Mouse (Mus musculus) urinary bladder, postnatal 25 days (tissue): ENCODE data around the gene Tomm22.
"Not testable (repeated sequence)": the region's sequence is repeated elsewhere in the genome, so short reads cannot be mapped to it uniquely, and the experiment has no call there.

ENCODE experiments used
- DNase-seq: peaks from one replicate; pipeline ENCODE4 v3.0.0; 2022; ENCODE audit warnings: low spot score

The Tomm22 gene

DNA sequence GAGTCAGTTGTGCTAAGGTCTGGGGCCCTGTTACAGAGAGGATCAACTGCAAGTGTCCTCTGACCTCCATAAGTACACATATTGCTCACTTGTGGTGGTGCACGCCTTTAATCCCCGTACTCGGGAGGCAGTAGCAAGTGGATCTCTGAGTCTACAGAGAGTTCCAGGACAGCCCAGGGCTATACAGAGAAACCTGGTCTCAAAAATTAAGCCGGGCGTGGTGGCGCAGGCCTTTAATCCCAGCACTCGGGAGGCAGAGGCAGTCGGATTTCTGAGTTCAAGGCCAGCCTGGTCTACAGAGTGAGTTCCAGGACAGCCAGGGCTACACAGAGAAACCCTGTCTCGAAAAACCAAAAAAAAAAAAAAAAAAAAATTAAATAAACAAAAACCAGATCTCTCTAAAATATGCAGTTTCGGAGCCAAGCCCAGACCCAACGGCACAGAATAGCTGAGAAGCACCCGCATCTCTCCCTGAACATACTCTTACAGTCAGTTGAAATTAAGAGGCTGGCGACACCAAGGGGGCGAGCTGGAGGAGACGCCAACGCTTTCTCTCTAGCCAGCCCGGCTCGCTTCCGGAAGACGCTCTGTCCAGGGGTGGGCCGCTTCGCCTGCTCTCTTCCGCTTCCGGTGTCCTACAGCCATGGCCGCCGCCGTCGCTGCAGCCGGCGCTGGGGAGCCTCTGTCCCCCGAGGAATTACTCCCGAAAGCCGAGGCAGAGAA, at the start of gene Tomm22:
Gene Tomm22, plus strand, starts transcription at position 613 of the 723 bp plus-strand sequence.
- peak; percentile 79 for DNase-seq

DNA sequence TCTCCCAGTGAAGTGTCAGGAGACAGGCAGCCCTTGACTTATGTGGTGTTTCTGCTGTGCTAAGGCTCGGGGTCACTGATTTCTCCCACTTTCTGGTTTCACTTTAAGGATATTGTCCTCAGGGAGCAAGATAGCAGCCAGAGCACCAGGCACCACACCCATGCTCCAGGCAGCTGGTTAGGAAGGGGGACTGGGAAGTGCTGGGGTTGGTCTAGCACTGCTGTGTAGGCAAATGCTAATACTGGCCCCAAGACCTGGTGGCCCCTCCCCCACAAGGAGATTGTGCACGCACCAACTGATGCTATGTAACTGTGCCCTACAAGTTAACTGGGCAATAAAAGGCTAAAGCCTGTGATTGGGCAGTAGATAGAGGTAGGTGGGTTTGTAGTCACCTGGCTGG, 40.2 kb upstream of the Tomm22 start:
- DNase-seq, result no peak

DNA sequence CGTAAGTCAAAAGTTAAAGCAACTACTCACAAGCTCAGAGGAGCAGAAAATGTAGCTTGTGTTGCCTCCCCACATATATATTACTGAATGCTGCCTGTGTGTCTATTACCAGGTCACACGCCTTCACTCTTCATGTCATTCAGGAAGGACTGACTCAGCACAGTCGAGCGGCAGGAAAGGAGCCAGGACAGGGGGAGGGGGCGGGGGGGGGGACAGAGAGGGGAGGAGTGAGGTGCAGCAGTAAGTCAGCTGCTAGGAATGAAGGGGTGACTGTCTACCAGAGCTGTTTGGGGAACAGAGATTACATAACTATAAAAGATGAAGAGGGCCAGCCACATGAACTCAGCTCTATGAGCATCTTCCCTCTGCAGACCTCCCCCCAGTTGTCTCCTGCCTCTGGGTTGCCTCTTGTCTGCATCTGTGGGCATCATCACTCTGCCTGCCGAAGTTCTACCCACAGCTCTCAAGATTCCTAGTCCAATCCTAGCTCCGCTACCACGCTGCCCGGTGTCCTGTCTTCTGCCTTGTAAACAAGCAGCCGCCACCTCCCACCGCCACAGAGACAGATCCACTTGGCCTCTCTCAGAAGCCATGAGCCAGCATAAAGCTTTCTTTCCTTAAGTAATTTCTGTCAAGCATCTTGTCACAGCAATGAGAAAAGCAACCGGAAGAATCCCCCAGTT, 29.4 kb upstream of the Tomm22 start:
- DNase-seq, result no peak

DNA sequence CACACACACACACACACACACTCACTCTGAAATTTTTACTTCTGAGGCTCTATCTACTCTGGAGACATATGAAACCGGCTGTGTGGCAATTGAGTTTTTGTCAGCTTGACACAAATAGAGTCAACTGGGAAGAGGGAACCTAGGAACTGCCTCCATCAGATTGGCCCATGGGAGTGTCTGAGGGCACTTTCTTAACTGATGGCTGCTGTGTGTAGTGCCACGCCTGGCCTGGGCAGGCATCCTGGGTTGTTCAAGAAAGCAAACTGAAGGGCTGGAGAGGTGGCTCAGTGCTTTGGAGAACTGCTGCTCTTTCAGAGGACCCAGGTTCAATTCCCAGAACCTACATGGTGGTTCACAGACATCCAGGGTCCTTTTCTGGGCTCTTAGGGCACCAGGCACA, 25.2 kb upstream of the Tomm22 start:
- DNase-seq, result no peak

DNA sequence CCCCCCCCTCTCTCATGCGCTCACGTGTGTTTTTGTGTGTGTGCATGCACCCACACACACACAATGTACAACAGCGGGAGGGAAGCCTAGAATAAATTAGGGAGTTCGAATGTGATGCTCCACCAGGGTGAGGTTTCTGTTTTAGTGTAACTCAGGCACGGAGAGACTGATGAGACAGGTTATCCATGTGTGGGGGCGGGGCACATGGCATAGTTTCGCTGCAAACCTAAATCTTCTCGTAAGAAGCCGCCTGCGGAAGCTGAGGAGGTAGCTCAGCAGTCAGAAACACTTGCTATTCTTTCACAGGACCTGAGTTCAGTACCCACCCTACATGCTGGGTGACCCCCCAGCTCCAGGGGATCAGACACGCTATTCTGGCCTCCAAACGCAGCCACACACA, 22.5 kb upstream of the Tomm22 start:
- no peak for DNase-seq

DNA sequence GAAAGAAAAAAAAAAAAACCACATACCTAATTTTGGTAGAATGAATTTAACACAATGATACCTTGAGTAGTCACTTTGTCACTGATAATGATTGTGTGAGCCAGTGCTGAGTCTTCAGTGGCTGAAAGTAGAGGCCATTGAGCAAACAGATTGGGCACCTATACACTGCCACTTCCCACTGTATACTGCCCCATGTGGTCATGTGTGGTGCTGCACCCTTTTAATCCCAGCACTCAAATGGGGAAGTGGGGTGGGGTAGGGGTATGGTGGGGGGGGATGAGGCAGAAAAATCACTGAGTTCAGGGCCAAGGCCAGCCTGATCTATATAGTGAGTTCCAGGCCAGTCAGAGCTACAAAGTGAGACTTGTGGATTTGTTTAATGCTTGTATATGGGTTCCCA, 20.1 kb upstream of the Tomm22 start:
- no peak for DNase-seq

DNA sequence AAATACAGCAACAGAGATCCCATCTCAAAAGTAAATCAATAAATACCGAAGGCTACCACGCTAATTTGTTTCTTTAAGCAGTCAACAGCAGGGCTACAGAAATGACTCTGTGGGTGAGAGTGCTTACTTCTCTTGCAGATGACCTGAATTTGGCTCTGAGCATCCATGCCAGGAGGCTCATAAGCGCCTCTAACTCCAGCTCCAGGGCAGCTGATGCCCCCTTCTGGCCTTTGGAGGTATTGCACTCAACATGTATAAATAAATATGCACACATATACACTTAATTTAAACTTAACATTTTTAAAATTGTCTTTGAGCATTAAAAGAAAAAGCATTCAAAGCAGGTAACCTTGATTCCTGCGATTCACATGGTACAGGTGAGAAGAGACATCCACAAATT, 19.2 kb upstream of the Tomm22 start:
- DNase-seq, result no peak

DNA sequence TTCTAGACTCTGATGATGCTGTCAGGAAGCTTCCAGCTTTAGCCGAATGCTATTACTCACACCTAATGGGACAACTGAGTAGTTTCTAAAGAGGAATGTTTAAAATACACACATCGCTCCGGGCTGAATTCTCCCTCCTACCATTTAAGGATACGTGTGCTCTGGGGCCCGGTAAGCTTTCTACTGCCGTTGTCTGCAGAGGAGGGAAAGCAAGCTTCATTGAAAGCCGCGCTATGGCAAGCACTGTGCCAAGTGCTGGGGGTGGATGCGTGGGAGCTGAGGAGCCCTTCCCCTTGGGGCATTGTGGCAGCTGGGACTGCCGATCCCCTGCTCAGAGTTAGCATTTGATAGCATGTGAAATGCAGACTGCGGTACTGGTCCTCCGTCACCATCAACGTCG, 14.2 kb upstream of the Tomm22 start:
- no peak for DNase-seq

DNA sequence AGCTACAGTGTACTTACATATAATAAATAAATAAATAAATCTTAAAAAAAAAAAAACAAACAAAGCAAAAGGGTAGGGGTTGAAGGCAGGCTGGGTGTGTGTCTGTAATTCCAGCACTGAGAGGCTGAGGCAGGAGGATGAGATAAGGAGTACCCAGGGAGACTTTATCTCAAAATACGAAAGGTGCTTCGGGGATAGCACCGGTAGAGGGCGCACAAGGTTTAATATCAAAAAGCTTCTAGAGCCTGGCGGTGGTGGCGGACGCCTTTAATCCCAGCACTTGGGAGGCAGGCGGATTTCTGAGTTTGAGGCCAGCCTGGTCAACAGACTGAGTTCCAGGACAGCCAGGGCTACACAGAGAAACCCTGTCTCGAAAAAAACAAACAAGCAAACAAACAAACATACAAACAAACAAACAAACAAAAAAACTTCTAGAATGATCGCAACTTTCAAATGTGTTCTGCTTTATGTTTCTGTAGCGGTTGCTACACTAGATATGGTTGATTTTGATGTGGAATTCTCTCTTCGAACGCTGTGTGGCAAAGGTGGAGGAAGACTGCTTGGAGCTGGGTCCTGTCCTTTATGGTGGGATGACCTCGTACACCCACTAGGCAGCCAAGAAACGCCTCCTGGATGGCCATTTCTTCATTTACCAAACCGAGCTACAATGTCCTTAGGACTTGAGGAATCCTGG, 12.7 kb upstream of the Tomm22 start:
- peak; percentile 80 for DNase-seq

DNA sequence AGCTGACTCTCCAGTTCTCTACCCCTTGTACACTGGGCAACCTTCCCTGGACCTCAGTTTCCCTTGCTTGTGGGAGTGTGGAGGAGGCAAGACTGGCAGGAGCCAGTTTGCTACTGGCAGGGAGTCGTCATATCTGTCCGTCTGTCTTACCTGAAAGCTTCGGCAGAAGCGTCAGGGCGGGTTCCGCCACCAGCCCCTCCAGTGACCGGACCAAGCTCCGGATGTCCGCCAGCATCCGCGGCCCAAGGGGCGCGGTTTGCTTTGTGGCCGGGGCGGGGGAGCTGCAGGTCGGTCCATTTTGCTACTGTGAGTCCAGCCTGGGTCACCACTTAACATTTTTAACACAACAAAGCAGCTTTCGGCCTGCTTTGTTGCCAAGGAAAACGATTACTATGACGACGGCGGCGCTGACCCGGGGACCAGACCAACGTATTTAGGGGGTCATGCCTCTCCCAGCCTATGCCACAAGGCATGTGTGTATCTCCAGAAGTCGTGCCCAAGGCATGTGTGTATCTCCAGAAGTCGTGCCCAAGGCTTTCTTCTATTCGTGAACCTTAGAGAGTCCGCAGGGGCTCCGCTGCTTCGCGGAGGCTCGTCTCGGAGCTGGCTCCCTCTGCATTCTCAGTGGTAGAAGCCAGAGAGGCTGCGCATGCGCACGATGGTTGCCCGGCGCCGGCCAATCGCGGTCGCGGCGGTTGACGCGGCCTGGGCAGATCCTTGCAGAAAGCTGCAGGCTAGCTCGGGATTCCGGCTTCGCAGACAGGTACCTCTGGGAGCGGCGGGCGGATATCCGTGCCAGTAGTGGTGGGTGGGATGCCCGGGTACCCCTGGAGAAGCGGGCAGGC, 11.9 kb upstream of the Tomm22 start, which contains the start of the genes Fam227a and Cby1:
Gene Fam227a, minus strand, starts transcription at position 426 of the 845 bp plus-strand sequence.
Gene Cby1, plus strand, starts transcription at position 669 of the 845 bp plus-strand sequence.
- DNase-seq, result peak; percentile 95

DNA sequence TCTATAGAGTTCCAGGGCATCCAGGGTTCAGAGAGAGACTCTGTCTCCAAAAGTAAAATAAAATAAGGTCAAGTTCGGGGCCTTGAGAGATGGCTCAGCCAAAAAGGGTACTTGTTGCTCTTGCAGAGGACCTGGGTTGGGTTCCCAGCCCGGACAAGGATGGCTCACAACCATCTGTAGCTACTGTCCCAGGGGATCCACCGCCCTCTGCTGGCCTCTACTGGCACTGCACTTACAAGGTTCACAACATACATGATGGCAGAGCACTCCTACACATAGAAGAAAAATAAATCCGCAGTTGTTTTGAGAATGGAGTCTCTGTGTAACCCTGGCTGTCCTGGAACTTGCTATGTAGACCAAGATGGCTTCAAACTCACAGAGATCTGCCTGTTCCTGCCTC, 8.8 kb upstream of the Tomm22 start:
- DNase-seq, result no peak

DNA sequence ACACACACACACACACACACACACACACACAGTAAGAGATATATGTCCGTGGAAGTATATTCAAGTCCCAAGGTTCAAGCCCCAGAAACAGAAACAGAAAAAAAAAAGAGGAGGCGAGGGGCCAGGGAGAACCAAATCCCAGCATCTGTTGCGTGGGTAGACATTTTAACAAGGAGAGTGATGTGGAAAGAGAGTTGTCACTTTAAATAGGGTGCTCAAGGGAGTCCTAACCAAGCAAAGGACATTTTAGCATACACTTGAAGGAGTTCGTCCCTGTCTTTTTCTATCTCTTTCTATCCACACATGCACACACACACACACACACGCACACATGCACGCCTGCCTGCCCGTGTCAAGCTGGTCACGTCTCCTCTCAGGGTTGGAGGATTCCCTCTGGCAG, 6.0 kb upstream of the Tomm22 start:
- no peak for DNase-seq

DNA sequence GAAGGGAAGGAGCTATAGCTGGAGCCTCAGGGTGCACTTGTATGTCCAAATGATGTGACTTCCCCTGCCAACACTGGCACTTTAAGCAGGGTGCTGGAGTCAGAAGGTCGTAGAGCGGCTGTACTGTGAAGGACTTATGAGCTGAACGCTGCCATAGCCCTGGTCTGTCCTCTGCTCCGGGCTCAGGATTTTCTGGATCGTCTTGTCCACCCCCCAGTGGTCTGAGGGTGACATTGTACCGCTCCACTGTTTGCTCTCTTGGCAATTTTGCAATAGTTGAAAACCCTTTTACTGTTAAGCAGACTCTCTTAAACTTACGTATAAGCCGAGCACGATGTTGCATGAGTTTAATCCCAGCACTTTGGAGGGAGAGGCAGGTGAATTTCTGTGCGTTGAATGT, 1.5 kb upstream of the Tomm22 start:
- DNase-seq, result no peak

DNA sequence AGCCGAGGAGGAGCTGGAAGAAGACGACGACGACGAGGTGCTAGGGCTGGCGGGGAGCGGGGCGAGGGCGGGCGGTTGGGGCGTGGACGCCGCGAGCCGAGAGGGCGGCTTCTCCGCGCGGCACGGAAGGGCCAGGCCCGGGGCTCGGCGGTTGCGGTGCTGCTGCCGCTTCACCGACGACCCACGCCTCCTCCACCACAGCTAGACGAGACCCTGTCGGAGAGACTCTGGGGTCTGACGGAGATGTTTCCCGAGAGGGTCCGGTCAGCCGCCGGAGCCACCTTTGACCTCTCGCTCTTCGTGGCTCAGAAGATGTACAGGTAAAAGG, 275 bp downstream of the Tomm22 start:
- no peak for DNase-seq

DNA sequence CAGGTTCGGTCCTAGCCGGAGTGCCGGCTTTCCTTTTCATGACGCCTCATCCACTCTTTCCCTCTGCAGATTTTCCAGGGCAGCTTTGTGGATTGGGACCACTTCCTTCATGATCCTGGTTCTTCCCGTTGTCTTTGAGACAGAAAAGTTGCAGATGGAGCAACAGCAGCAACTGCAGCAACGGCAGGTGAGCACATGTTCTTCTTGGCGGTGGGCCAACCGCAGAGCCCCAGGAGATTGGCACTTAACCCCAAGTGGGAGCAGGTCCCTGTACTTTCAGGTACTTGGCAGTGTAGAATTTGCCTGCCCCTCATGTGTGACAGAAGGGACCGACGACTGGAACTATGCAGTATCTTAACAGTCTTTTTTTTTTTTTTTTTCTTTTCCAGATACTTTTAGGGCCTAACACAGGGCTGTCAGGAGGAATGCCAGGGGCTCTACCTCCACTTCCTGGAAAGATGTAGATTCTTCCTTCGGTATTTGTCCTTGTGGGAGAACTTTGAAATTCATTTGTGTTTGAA, 1.2 kb downstream of the Tomm22 start:
- not testable (repeated sequence) for DNase-seq

DNA sequence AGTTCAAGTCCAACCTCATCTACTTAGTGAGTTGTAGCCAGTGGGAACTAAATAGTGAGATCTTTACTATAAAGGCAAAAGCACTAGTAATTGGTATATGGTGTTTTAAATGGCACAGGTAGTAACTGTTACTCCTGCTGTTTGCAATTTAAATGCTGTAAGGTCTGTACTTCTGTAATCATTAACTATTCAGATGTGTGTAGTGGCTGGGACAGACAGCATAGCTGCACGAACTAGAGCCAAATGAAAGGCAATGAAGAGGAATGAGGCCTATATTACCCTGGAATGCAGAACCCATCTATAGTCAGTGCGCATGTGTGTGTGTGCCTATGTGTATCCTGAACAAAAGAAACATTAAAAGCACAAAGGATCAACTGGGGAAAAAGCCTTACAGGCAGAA, 7.3 kb downstream of the Tomm22 start:
- no peak for DNase-seq

DNA sequence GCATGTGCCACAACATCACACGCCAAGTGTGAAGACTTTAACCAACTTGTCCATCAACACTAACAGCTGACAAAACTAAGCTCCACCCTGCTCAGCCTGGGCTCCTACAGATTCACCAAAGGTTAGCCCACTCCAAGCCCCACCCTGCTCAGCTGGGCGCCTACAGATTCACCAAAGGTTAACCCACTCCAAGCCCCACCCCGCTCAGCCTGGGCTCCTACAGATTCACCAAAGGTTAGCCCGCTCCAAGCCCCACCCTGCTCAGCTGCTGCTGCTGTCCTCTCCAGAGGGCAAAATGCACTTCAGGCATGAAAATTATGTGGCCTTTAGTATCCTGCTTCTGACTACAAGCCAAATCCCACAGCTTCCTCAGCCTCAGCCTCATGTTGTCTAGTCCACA, 11.3 kb downstream of the Tomm22 start:
- no peak for DNase-seq

DNA sequence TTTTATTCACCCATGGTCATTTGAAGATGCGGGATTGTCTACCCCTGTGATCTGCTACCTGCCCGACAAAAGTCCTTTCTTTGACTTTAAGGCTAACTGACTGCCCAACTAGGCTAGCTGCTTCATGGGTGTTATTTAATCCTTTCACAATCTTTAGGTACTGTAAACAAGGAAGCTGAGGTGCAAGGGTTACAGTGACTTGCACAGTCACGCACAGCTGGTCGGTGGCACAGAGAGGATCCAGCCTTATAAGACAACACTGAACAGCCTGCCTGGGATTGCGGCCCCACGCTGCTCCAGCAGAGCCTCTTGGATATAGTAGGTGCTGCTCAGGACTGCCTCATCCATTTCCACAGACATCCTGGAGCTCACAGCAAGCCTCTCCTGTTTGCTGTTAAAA, 12.5 kb downstream of the Tomm22 start:
- no peak for DNase-seq

DNA sequence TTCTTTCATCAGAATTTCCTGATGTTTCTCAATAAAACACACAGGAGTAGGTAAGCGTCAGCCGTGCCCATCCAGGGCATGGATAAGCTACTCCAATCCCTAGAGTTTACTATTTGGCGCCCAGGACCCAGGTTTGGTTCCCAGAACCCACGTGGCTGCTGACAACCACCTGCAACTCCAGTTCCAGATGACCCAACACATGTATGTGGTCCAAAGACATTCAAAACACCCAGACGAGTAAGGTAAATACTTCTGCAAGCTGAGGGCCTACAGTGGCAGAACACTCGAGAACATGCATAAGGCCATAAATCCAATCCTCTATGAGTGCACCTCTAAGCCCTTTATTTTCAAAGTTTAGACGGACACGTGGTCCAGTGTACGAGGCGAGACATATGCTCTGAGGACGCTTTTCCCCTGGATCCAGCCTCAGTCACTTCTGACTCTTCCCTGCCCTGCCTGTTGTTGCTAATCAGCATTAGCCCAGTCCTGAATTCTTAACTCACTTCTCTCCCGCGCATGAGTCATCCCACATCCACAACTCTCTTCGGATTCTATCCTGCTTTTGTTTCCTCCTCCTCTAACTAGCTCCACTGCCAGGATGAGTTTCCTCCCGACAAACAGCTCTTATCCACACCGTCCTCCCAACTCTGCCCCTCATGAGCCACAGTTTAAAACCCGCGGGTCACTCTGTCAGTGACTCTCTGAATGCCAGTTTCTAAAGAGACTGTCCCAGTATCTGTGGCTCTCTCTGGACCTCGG, 13.2 kb downstream of the Tomm22 start:
- DNase-seq, result no peak

DNA sequence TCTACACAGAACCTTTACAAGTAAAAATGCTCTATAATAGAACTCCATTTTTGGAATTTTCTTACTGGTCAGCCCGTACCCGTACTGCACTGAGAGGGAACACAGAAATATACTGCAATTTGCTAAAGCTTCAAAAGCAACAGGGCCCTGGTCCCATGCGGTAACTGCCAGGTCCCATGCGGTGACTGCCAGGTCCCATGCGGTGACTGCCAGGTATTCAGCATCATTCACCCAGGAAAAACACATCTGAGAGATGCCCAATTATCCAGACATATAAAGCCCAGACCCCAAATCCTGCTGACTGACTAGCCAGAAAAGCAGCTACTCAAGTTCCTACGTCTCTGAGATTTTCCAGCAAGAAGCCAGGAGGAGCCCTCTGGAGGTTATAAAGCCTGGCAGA, 14.0 kb downstream of the Tomm22 start:
- DNase-seq, result no peak

DNA sequence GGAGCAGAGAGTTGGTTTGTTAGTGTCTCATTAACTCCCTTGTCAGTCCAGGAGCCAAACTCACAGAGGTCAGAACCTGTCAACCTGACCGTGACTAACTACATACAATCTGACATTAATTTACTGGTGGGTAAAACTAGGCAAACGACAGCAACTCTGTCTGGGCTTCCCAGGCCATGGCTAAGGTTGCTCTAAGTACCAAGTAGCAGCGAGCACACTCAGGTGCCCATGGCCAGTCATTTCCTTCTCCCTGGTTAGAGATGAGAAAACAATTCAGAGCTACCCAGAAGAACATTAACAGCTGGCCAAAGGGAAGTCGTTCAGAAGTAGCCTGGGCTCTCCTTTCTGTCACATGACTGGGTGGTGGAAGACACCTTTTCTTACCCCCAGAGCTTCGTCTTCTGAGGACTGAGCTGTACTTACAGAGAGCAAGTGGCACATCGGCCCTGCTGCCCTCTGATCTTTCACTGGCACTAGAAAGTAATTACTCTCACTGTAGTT, 14.5 kb downstream of the Tomm22 start:
- DNase-seq, result no peak
